Mouse (Mus musculus) adrenal gland, adult 2 months (tissue): ENCODE results near the gene Tgfb2. TPM values are rescaled to one million over a fixed set of nuclear protein-coding genes. Genes with fewer than 3 reads are reported as not detected.

Experiments
- DNase-seq: peaks from one replicate; pipeline ENCODE4 v3.0.0; 2021
- polyA plus RNA-seq: library from polyadenylated mRNA; depleted of rRNA; stranded (reverse); fragments of >200 nt; gene quantifications from 2 replicates; pipeline ENCODE4 v1.2.3, GENCODE M21; 2012
- total RNA-seq, 2 experiments: library from RNA; stranded (reverse); gene quantifications; 2 replicates each; pipeline ENCODE4 v1.2.3; 2021

The Tgfb2 gene
- total and polyA plus RNA-seq, 3 experiments = 1.1 to 2.6 (median 1.7) TPM

DNA sequence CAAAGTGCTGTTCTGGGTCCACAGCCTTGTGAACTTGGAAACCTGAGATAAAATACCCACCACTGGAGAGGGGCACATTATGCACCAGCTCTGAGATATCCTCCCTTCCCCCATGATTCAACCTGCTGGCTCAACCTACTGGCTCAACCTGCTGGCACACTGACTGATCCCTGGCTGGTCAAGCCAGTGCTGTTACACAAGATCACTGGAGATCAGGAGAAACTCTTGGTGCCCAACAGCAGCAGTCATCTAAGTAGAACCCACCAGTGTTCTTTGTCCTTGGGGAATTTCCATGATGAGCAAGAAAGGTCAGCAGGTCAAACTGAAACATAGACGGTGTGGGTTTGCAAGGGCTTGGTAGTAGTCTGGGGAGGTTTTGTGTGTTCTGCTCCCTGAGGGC is 49.6 kb downstream of the Tgfb2 start:
- no peak for DNase-seq

GRCm38 (mm10) chr1:186655096-186655495 is 50.7 kb downstream of the Tgfb2 start:
- no peak for DNase-seq

DNA sequence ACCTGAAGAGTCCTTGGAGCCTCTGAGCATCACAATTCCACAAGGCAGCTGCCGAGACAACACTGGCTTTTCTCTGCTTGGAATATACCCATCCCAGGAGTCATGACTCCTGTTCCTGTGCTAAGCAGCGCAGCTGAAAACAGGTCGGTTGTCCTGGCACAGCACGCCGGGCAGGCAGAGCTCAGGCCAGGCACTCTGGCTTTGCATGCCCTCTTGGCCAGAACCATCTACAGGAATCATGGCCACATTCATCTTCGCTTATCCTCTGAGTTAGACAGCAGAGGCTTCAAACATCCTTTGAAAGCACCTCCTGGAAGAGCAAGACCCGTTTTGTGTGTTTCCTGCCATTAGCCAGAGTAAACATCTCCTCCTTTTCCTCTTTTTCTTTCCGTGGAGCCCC is 53.6 kb downstream of the Tgfb2 start:
- DNase-seq = no peak

GRCm38 (mm10) chr1:186650011-186650410 is 55.8 kb downstream of the Tgfb2 start:
- DNase-seq = no peak

DNA sequence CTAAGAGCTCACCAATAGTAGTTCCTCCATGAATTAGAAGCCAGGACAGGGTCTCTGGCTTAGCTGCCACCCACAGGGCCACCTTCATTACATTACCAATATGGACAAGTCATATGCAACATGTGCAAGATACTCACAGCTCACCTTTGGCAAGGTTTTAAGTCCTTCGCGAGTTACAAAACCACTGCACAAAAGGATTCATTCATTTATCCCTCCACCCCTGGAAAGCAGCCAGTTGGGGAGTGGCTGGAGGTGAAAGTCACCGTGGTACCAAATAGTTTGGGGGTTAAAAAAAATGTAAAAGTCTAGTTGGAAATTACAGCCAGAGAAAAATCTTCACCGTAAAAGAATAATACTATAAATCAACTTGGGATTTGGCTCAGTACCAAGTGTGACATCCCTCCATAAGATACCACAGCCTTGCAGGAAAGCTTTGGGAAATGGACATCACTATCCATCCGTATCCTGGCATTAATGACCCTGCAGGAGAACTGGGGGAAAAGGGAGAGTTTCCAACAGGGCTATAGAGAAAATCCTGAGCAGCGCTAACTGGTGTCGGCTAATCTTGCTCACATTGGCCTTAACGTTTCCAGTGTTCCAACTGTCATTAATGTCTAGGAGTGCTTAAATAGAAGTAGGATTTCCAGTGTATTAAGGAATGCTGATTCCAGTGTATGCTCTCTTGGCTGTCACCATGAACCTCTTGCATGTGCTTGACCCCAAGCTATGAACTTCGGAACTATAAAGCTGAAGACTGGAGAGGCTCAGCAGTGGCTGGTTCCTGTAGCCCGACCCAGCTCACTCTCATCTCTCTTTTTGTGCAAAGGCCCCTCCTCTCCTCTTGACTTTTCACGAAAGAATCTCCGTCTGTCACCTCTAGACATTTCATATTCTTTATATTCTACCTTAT is 68.2 kb downstream of the Tgfb2 start:
- no peak for DNase-seq

DNA sequence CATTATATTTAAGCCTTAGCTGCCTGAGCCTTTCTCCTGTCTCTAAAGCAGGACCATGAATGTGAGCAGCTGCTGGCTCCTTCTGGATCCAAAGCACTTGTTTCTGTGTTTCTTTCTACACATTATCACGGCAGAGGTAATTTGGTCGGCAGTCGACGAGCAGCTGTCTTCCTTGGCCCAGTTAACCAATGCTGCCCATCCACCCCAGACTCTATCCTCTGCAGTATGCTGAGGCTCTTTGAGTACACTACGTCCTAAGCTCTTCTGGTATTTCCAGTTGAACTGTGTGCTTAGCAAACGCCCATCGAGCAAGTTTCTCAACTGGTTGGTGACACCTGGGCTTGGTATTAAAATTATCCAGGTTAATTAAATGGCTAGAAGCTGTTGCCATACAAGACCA is 70.7 kb downstream of the Tgfb2 start:
- no peak for DNase-seq

DNA sequence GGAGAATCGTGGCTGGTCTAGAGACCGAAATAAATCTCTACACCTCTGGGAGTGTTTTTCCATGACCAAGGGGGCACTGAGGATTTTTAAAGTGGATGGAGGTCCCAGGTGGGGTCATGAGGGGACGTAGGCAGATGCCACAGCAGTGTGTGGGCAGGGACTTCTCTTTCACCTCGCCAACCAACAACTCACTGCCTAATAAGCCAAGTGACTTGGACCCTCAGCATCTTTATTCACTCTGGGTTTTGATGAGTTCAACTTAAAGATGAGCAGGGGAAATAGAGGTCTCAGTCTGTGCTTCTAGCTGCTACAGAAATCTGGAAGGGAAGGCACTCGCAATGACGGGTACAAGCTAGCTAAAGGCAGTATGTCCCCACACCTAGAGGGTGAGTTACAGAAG is 74.3 kb downstream of the Tgfb2 start:
- DNase-seq = no peak

DNA sequence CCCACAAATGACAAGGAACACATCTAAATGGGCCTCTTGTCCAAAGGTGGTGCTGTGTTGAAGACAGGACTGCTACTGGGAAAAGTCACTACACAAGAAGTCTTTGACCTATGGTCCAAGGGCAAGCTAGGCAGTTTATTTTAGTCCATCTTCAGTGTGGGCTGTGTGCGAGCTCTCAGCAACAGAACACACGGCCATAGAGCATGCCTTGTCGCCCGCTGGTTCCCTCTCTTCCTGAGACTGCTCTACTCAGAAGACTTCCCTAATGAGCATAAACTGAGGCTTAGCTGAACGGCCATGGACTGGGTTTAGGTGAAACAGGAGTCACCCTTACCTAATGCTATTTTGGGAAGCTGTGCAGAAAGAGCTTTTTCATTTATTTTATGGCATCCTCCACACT is 74.8 kb downstream of the Tgfb2 start:
- DNase-seq = no peak

- DNase-seq = peak; percentile 88
Measured at GRCm38 (mm10) chr1:186627451-186627995, 78.3 kb downstream of the Tgfb2 start.

DNA sequence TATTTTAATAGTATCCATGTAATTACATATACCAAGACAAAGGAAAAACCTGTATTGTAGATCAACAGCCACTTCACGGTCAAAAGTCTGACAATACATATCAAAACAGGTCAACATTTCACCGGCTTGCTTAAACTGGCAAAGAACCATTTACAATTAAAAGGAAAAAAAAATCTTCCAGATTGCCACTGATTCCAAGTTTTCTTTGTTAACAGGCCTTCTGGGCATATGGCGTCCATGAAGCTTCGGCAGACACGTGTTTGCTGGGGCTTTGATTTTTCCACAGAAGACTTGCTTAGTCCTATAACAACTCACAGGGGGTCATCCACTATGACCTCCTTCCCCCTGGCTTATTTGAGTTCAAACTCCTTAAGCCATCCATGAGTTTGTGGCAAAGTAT is 81.3 kb downstream of the Tgfb2 start:
- no peak for DNase-seq

DNA sequence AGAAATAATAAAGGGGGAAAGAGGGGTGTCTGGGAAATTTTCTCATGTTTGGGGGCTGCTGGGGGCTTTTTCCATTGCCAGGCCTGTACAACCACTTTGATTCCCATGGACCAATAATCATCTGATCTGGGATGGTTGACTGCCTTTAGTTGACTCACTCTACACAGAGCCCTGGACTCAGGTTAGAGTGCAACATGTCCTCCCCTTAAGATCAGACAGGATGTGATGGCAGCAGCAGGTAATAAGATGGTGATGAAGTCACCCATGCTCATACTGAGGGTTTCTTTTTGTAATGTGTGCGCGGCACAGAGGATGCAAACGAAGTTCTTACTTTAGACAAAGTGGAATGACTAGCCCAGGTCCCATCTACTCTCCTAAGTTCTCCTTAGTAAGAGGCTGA is 84.0 kb downstream of the Tgfb2 start:
- DNase-seq = no peak

DNA sequence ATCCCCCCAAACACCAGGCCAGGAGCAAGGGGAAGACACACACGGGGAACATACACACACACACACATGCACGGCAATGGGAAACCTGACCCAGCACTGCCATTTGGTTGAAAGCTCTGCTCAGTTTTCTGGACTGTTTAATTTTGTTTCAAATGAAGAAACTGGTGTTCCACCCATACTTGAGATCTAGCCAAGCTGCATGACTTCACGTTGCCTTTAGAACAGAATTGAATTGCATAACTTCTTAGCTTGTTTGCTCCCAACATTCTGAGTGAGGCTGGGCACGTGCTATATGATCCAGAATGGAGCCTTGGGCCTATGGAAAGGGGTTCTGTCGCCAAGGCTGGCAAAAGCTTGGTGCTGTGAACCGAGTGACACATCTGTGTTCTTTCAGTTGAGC is 87.5 kb downstream of the Tgfb2 start:
- no peak for DNase-seq

GRCm38 (mm10) chr1:186611371-186611770 is 94.4 kb downstream of the Tgfb2 start:
- DNase-seq = no peak

- no peak for DNase-seq
Measured at GRCm38 (mm10) chr1:186610481-186610880, 95.3 kb downstream of the Tgfb2 start.

- peak; percentile 55 for DNase-seq
Measured at GRCm38 (mm10) chr1:186609793-186610233, 96.0 kb downstream of the Tgfb2 start.

GRCm38 (mm10) chr1:186608116-186608515 is 97.7 kb downstream of the Tgfb2 start:
- no peak for DNase-seq

DNA sequence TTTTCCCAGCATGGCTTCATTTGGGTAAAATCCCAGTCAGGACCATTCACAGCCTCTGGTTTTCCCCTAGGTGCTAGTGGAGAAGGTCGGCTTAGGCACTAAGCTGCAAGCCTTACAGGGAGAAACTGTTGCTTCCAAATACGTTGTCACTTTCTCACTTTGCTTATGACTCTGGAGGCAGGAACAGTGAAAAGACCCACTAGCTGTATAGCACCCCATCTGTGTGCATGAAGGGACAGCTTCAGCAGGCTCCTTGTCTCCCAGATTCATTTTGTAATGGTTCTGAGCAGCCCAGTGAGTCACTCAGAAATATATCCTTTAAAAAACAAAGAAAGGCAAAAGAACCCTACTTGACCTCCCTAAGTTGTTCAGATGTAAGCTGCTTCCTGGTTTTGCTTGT is 100.2 kb downstream of the Tgfb2 start:
- DNase-seq = no peak

DNA sequence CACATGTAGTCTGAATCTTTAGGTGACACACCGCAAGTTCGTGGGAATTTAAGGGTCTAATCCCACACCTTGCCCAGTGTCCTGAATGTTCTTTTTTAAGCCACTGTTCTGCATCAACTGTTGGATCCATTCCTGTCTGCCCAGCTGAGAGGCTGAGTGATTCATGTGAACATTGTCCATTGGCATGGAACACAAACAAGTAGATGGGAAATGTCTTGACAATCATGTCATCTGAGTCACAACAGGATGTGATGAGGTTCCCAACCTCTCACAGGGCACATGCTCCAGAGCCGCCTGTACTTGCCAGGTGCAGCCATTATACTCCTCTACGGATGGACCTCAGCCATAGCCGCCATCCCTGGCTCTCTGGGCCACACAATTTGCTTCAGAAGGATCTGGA is 101.7 kb downstream of the Tgfb2 start:
- no peak for DNase-seq

DNA sequence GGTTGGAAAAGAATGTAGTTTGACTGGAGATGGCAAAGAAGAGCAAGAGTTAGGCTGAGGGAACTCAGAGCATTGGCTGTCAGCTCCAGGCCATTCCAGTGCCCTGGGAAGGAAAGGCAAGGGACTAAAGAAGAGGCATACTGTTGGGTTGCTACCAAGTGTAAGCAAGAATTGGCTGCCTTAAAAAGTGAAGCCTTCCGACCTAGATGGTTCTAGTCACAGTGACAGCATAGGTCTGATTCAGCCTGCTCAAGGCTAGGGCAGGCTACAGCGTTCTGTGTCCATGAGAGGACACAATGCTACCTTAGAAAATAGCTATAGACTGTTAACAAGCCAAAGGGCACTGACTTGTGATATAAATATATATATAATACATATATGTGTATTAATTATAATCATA is 117.6 kb downstream of the Tgfb2 start:
- DNase-seq = peak; percentile 66

DNA sequence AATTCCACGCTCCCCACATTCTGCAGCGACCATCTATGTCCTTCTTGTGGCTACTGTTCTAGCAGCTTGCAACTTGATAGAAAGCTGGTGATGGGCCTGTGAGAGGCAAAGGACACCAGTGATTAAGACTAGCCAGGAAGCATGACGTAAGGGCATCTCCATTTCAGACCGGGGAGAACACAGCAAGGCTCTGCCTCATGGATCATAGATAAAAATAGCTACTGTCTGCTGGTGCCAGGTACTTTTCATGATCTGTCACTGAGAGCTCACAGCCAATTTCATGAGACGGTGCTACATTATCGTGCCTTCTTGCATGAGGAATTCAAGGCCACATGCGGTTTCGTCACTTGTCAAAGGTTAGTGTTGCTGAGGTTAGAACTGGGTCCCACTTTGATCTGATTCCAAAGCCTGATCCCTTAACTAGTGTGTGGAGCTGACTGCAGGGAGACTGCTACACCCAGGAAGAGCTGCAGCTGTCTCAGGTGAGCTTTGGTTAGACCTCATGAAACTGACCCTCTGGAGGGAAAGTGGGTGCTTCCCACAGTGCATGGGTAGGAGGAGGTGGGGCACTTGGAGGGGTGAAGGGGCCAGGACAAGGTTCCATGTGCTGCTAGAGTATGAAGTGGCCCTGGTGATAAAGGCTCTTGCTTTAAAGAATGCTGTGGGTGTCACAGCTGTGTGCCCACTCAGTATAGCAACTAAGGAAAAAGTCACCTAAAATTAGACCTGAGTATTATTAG is 118.6 kb downstream of the Tgfb2 start:
- peak; percentile 69 for DNase-seq

GRCm38 (mm10) chr1:186585571-186586164 is 120.1 kb downstream of the Tgfb2 start:
- no peak for DNase-seq

DNA sequence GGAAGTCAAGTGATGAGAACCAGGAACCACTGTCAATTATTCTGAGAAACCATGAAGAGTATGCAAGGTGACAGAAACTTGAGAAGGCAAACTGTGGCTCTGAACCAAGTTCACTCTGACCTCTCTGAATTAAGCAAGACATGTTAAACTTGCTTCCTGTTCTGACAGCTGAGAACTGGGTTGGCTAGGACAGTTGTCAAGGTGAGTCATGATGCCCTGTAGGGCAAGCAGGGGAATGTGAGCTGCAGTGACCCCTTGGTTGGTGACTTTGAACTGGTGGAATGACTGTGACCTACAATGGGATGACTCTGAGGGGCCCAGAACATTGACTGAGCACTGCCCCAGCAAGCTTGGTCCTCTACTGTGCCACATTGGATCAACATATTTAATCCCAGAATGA is 121.9 kb downstream of the Tgfb2 start:
- no peak for DNase-seq

DNA sequence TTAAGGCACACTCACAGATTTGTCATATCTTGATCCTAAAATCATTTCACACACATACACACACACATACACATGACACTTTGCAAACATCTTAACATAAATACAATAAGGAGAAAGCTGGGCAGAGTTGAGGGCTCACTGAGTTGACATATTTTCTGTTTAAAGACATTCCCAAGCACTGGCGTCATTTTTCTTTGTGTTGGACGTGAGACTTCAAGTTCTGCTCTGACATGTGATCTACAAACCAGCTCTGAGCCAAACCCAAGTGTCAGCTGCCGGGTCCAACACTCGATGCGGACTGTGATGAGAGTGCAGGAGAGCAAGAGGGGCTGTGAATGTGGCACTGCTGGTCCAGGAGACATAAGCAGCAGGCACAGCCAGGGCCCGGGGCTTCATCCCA is 123.7 kb downstream of the Tgfb2 start:
- no peak for DNase-seq
